Mouse (Mus musculus): Measurements from ENCODE around the gene Prpf31. TPM values are rescaled to one million over a fixed set of nuclear protein-coding genes. Genes with fewer than 3 reads are reported as not detected.

Gene Prpf31
- polyA plus RNA-seq (2015; fragmentation: Nextera tagmentation; extraction: Ambion mirVana): 32.9 and 39.9 TPM in 2 replicates

DNA sequence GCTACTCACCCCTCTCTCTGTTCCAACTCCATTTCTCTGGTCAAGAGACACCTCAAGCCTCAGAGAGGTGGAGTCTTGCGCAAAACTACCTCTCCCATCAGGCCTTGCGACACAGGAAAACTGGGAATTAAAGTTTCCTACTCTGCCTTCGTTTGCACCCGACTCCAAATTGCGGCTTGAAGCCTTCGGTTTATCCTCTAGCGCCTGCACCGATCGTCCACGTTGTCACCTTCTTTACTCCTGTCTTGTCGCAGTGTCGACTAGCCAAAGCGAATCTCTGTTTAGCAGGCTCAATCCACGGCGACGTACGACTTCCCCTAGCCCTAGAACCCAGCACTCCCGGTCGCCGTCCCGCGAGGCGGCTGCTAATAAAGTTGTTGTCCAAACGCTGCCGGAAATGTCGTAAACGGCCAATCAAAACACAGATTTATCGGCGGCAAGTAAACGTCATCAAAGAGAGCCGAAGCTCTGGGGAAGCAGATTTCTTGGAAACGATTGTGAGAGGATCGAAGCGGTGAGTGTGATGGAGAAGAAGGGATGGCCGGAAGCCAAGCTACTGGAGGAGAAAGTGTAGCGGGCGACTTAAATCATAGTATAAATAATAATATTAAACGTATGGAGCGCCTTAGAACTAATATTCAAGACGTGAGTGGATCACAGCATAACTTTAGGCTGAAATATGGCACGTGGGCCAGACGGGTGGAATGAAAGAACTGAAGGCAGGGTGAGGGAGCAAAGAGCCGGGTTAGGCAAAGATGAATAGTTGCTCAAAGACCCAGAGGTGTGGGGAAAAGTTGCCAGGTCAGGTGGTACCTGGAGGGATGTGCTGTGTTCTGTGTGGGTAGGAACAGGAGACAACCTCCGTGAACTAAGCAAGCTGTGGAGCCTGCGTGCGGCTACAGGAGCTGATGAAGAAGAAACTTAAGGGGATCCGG is at the start of gene Prpf31, which contains the start of gene Tfpt:
TSS of gene Prpf31 (plus strand) at position 443 of the 935 bp plus-strand sequence.
TSS of gene Tfpt (minus strand) at position 387 of the 935 bp plus-strand sequence.

DNA sequence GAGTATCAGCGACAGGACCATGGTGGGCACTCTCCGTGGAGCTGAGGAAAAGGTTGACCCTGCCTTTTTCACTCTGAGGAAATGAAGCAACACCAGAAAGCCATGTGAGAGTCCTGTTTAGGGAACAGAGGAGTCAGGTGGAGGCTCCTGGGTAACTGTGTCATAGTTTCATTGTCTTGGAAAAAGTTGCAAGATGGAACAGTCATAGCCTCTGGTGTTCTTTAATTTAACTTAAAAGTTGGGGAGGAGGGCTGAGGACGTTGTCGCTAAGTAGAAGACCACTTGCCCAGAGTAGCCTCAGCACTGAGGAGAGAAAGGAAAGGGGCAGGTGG is 13.8 kb upstream of the Prpf31 start, which contains the start of gene Oscar:
TSS of gene Oscar (minus strand) at position 101 of the 332 bp plus-strand sequence.

DNA sequence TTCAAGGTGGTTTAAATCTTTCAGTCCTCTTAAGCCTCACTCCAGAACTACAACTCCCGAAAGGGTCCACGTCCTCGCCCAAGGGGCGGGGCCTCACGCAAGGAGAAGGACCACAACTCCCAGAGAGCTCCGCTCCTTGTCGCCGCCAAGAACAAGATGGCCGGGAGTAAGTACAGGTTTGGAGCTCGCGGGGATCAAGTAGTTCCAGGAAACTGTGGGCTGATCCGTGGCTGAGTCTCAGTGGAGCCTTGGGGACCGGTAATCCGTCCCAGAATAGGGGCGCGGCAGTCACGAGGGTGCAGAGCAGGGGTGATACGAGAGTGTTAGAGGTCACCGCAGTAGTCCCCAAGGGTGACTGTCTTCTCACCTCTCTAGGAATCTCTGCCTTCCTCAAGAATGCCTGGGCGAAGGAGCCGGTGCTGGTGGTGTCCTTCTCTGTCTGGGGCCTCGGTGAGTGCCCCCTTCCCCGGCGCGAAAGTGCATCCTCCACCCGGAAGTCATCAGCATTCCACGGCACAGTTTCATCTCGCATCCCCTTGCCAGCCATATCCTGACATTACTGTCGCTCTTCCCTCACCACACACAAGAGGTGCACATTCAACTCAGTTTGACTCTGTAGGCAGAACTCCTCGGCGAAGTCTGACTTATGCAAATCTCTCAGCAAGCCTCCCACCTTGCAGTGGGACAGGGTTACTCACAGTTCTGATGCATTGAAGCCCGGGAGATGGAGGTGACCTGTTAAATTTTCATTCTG is 12.4 kb upstream of the Prpf31 start, which contains the start of gene Ndufa3:
TSS of gene Ndufa3 (plus strand) at position 132 of the 754 bp plus-strand sequence.

DNA sequence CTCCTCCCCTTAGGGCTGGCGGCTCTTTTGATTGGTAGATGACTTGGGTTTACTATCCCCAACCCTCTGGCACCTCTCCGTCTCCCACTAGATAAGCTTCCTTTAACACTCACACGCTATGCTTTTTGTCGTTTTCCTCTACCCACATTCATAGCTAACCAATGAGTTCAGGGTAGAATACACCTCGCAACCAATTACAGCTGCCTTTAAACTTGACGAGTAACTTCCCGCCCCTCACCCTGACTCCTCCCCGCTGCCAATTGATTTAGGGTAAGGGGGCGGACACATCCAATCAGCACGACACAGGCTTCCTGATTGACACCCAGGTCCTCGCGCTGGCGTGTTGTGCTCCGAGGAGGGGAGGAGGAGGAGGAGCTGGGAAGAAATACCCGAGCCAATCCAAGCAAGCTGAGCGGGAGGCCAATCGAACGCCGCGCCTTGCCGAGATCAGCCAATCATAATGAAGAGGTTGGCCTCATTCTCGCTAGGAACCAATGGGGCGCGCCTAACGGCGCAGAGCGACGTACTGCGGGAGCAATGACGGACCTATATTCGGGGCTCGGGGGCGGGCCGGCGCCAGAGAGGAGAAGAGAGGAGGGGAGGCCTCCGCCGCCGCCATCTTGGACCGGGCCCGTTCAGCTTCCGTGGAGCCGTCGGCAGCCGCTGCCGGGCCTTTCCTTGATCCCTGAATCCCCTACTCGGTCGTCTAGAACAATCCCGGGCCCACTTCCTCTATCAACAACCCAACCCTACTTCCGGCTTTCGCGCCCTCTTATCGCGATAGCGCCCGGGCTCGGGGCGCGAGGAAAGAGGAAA is 15.1 kb downstream of the Prpf31 start, which contains the start of gene Cnot3:
TSS of gene Cnot3 (plus strand) at position 597 of the 816 bp plus-strand sequence.

DNA sequence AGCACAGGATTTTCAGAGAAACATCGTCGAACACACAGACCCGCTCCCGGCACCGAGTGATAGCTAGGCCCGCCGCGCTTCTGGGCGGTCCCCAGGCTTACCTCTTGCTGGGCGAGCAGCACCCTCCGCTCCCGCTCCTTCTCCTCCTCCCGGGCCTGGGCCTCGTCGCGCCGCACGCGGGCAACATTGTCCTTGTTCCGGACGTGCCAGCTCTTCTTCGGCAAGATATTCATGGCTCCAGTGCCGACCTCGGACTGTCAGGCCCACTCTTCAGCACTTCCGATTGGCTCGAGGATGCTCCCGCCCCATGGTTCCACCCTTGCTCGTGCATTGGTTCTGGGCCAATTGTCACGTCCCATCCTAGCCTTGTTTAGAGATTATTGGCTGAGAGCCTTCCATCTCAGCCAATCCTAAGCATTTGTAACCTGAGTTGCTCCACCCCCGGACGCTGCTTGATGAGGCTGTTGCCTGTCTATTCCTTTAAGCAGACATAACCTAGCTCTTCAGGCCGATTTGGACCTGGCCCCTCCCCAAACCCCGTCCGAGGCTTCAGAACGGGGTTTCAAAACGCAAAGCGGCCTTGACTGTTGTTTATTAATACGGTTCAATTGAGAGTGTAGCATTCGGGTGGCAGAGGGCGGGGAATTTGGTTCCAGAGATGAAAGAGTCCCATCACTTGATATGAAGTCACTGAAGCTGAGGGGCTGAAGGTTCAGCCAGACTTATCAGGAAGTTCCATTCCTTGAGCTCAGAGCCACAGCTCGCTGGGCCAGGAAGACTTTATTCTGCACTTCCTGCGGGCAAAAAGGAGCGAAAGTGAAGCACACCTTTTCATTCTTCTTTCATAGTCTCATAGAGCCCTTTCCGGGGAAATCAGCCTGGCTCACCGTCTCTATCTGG is 35.7 kb downstream of the Prpf31 start, which contains the start of gene Leng1:
TSS of gene Leng1 (minus strand) at position 626 of the 900 bp plus-strand sequence.

DNA sequence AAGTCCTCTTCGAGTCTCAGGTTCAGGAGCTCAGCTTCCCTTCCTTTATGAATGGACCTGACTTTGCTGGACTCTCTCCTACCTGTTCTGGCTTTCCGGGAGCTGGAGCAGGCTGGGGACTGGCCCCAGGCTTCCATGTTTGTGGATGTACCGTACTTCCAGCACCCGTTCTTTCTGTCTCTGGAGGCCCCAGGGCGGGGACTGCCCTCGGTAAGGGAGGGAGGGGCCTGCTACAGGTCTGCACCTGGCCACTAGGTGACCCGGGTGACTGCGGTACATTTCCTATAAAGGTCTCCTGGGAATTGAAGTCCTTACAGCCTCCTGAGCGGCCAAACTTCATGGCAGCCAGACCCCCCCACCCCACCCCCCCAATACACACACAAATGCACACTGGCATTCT is 47.6 kb downstream of the Prpf31 start, which contains the start of gene Tmc4:
TSS of gene Tmc4 (minus strand) at position 212 of the 400 bp plus-strand sequence.

Small RNA genes lying within 50 kb of the gene (microRNA-seq; reads per million reads assigned to microRNA genes)
- 0 reads per million in 2 experiments for gene Gm25100
- gene Mir3572: 1.1 to 1.2 reads per million in 2 experiments

Other genes starting within 250 kb of the Prpf31 start
- gene Cacng8, start 239.3 kb upstream of the Prpf31 start, polyA plus RNA-seq (2015; fragmentation: Nextera tagmentation; extraction: Ambion mirVana): 0.27 TPM in 1 of 2 replicates, not detected in the other
- gene Cacng6, start 205.8 kb upstream of the Prpf31 start, polyA plus RNA-seq (2015; fragmentation: Nextera tagmentation; extraction: Ambion mirVana): 97.3 and 101 TPM in 2 replicates
- 0.30 and 0.50 TPM in 2 replicates for gene Tarm1, start 127.4 kb upstream of the Prpf31 start, polyA plus RNA-seq (2015; fragmentation: Nextera tagmentation; extraction: Ambion mirVana)
- gene Oscar, start 13.8 kb upstream of the Prpf31 start, polyA plus RNA-seq (2015; fragmentation: Nextera tagmentation; extraction: Ambion mirVana): 0.11 and 0.63 TPM in 2 replicates
- gene Ndufa3, start 12.6 kb upstream of the Prpf31 start, polyA plus RNA-seq (2015; fragmentation: Nextera tagmentation; extraction: Ambion mirVana): 587 and 742 TPM in 2 replicates
- 17.1 and 22.7 TPM in 2 replicates for gene Tfpt, start 56 bp upstream of the Prpf31 start, polyA plus RNA-seq (2015; fragmentation: Nextera tagmentation; extraction: Ambion mirVana)
- gene Cnot3, start 15.3 kb downstream of the Prpf31 start, polyA plus RNA-seq (2015; fragmentation: Nextera tagmentation; extraction: Ambion mirVana): 19.8 and 23.6 TPM in 2 replicates
- gene Leng1, start 35.9 kb downstream of the Prpf31 start, polyA plus RNA-seq (2015; fragmentation: Nextera tagmentation; extraction: Ambion mirVana): 21.7 and 23.7 TPM in 2 replicates
- 1.9 and 2.5 TPM in 2 replicates for gene Tmc4, start 47.6 kb downstream of the Prpf31 start, polyA plus RNA-seq (2015; fragmentation: Nextera tagmentation; extraction: Ambion mirVana)
- 117 and 137 TPM in 2 replicates for gene Tsen34, start 62.9 kb downstream of the Prpf31 start, polyA plus RNA-seq (2015; fragmentation: Nextera tagmentation; extraction: Ambion mirVana)
- gene Mboat7, start 63.5 kb downstream of the Prpf31 start, polyA plus RNA-seq (2015; fragmentation: Nextera tagmentation; extraction: Ambion mirVana): 18.1 and 19.9 TPM in 2 replicates
- gene Rps9, start 74.0 kb downstream of the Prpf31 start, polyA plus RNA-seq (2015; fragmentation: Nextera tagmentation; extraction: Ambion mirVana): 882 and 890 TPM in 2 replicates
- gene Pirb, start 90.4 kb downstream of the Prpf31 start, polyA plus RNA-seq (2015; fragmentation: Nextera tagmentation; extraction: Ambion mirVana): 2.0 and 3.0 TPM in 2 replicates
- 0.17 TPM in 1 of 2 replicates, not detected in the other for gene Gm15448, start 195.7 kb downstream of the Prpf31 start, polyA plus RNA-seq (2015; fragmentation: Nextera tagmentation; extraction: Ambion mirVana)
- gene Pira2, start 215.1 kb downstream of the Prpf31 start, polyA plus RNA-seq (2015; fragmentation: Nextera tagmentation; extraction: Ambion mirVana): 0.28 and 0.62 TPM in 2 replicates

All from skeletal muscle tissue, postnatal 0 days (tissue).